Mouse (Mus musculus): ENCODE data around the gene Mxra7. TPM values are rescaled to one million over a fixed set of nuclear protein-coding genes. Genes with fewer than 3 reads are reported as not detected.
A peak's percentile ranks its signal among the peaks of the same experiment; 100 is the strongest.

Mxra7 gene
- total RNA-seq, 2 experiments from 2014 or later: 23.3 to 27.6 TPM

GRCm38 (mm10) chr11:116819932-116820593 is 7.8 kb downstream of the Mxra7 start:
- DNase-seq (ENCODE audit: low spot score in 2 of 2): no peak

GRCm38 (mm10) chr11:116818722-116819121 is 9.1 kb downstream of the Mxra7 start:
- no peak for DNase-seq (ENCODE audit: low spot score in 2 of 2)

- DNase-seq (ENCODE audit: low spot score in 2 of 2): no peak
These were observed 10.3 kb downstream of the Mxra7 start for GRCm38 (mm10) chr11:116817567-116817966.

- DNase-seq (ENCODE audit: low spot score in 2 of 2): no peak
These were observed 11.1 kb downstream of the Mxra7 start for GRCm38 (mm10) chr11:116816769-116817168.

- DNase-seq (ENCODE audit: low spot score in 2 of 2): no peak
These were observed 12.9 kb downstream of the Mxra7 start for GRCm38 (mm10) chr11:116814884-116815415.

GRCm38 (mm10) chr11:116814076-116814883 is 13.6 kb downstream of the Mxra7 start:
- DNase-seq (ENCODE audit: low spot score in 2 of 2): peak; percentile 50 to 52

- no peak for DNase-seq (ENCODE audit: low spot score in 2 of 2)
These were observed 14.2 kb downstream of the Mxra7 start for GRCm38 (mm10) chr11:116813610-116814009.

- DNase-seq (ENCODE audit: low spot score in 2 of 2): no peak
These were observed 14.9 kb downstream of the Mxra7 start for GRCm38 (mm10) chr11:116812793-116813529.

GRCm38 (mm10) chr11:116810983-116811901 is 16.6 kb downstream of the Mxra7 start:
- DNase-seq (ENCODE audit: low spot score in 2 of 2): peak; percentile 73 to 78

- DNase-seq (ENCODE audit: low spot score in 2 of 2): no peak
These were observed 17.3 kb downstream of the Mxra7 start for GRCm38 (mm10) chr11:116810528-116810927.

GRCm38 (mm10) chr11:116809520-116809919 is 18.3 kb downstream of the Mxra7 start:
- no peak for DNase-seq (ENCODE audit: low spot score in 2 of 2)

- no peak for DNase-seq (ENCODE audit: low spot score in 2 of 2)
These were observed 18.9 kb downstream of the Mxra7 start for GRCm38 (mm10) chr11:116808811-116809395.

- peak; percentile 92 to 93 for DNase-seq (ENCODE audit: low spot score in 2 of 2)
These were observed 19.8 kb downstream of the Mxra7 start for GRCm38 (mm10) chr11:116807938-116808606.

GRCm38 (mm10) chr11:116807526-116807925 is 20.3 kb downstream of the Mxra7 start:
- DNase-seq (ENCODE audit: low spot score in 2 of 2): no peak

GRCm38 (mm10) chr11:116807116-116807515 is 20.7 kb downstream of the Mxra7 start:
- DNase-seq (ENCODE audit: low spot score in 2 of 2): no peak

GRCm38 (mm10) chr11:116806136-116807071 is 21.4 kb downstream of the Mxra7 start:
- no peak for DNase-seq (ENCODE audit: low spot score in 2 of 2)

GRCm38 (mm10) chr11:116802709-116803108 is 25.1 kb downstream of the Mxra7 start:
- DNase-seq (ENCODE audit: low spot score in 2 of 2): no peak

- DNase-seq (ENCODE audit: low spot score in 2 of 2): no peak
These were observed 26.7 kb downstream of the Mxra7 start for GRCm38 (mm10) chr11:116801106-116801505.

Measured in layer of hippocampus, postnatal 10 days (tissue).